Mouse (Mus musculus) lung, embryonic 16.5 days (tissue): ENCODE results near the gene Cdc34b. TPM values are rescaled to one million over a fixed set of nuclear protein-coding genes. Genes with fewer than 3 reads are reported as not detected.

Experiments used
- ATAC-seq: fragments of 200-750 bp; cut with Nextera tagmentation; 2 replicates; pipeline ENCODE4 v1.8.0; 2017; ENCODE audit warnings: low read depth, mild to moderate bottlenecking, moderate library complexity
- H3K27ac ChIP-seq: fragments of 300-500 bp; sonication (generic); 2 replicates; pipeline ENCODE4 v1.5.1; 2014; ENCODE audit warnings: mild to moderate bottlenecking, control low read depth, low read length
- H3K27me3 ChIP-seq: fragments of 300-500 bp; sonication (generic); 2 replicates; pipeline ENCODE4 v1.6.1; 2014; ENCODE audit warnings: low read depth, low read length, mixed read lengths; ENCODE audit not compliant: control insufficient read depth, insufficient read depth
- H3K36me3 ChIP-seq: fragments of 300-500 bp; sonication (generic); 2 replicates; pipeline ENCODE4 v1.6.1; 2014; ENCODE audit warnings: low read length; ENCODE audit not compliant: control insufficient read depth, insufficient read depth
- H3K4me1 ChIP-seq: fragments of 300-500 bp; sonication (generic); replicated peaks from 2 replicates; pipeline ENCODE4 v1.6.1; 2014; ENCODE audit warnings: low read length, mixed read lengths; ENCODE audit not compliant: control insufficient read depth, insufficient read depth
- H3K4me2 ChIP-seq: fragments of 300-500 bp; sonication (generic); 2 replicates; pipeline ENCODE4 v1.6.1; 2014; ENCODE audit warnings: low read depth, low read length, control low read depth
- H3K4me3 ChIP-seq: fragments of 300-500 bp; sonication (generic); 2 replicates; pipeline ENCODE4 v1.5.1; 2014; ENCODE audit warnings: mild to moderate bottlenecking, low read length, control low read depth
- H3K9ac ChIP-seq: fragments of 300-500 bp; sonication (generic); 2 replicates; pipeline ENCODE4 v1.6.1; 2014; ENCODE audit warnings: low read length, control low read depth
- H3K9me3 ChIP-seq: fragments of 300-500 bp; sonication (generic); 2 replicates; pipeline ENCODE4 v1.6.1; 2016; ENCODE audit warnings: low read length; ENCODE audit not compliant: control insufficient read depth
- WGBS: fragments of 180-500 bp; shearing (Covaris S2); extraction: QIAGEN DNeasy Blood & Tissue Kit; methylation state at CpG from one replicate; pipeline ENCODE4 v1.1.7; 2014; 5-methylcytosine and 5-hydroxymethylcytosine counted together
- polyA plus RNA-seq: library from polyadenylated mRNA; unstranded; fragments of >200 nt; fragmentation: Nextera tagmentation; extraction: Ambion mirVana; gene quantifications from 2 replicates; pipeline ENCODE4 v1.2.1, GENCODE M21; 2015

Cdc34b gene
- polyA plus RNA-seq, 1 experiment from 2014 or later: 0.46 TPM

DNA sequence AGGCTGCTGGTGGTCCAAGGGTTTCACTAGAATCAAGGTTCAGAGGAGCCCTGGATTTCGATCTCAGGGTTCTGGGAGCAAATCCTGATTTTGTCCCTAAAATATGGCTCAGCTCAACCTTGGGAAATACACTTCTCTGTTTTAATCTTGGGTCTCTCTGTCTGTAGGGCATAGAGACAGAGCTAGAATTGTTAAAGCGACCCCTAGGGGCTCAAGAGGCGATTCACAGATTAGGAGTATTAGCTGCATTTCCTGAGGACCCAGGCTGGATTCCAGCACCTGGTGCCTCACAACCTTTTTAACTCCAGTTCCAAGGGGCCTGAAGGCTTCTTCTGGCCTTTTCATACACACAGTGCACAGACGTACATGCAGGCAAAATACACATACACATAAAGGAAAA, 12.0 kb upstream of the Cdc34b start:
- Histone ChIP-seq H3K4me3 (no peak overlapping the region), H3K27me3 (no peaks in the 10 kb centered on the region), H3K27ac (no peak overlapping the region), H3K9ac (no peak overlapping the region), H3K9me3 (no peaks in the 10 kb centered on the region), H3K4me2 (no peak overlapping the region), H3K4me1 (no peaks in the 10 kb centered on the region), H3K36me3 (no peaks in the 10 kb centered on the region)
- no peak for ATAC-seq
- whole genome bisulfite sequencing: 30% methylated on average over 4 of the region's 4 CpGs

DNA sequence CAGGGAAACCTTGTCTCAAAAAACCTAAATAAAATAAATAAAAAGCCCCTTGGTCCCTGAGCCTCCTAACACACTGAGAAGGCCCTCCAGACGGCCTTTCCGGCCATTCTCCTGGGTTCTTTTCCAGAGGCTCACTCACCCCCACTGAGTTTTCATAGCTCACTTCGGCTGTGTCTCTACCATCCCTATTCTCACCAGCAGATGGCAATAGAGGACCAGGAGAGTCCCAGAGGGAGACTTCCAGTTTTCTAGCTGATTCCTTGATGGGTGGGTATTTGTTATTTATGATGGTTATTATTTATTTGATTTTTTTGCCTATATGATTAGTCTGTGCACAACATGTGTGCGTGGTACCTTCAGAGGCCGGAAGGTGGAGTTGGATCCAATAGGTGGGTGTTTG, 11.3 kb upstream of the Cdc34b start:
- H3K9ac ChIP-seq: no peak overlapping the region
- 20% methylated on average over 5 of the region's 5 CpGs for WGBS
- H3K4me3 ChIP-seq: no peak overlapping the region
- no peaks in the 10 kb centered on the region for H3K36me3 ChIP-seq
- H3K4me2 ChIP-seq: no peak overlapping the region
- no peaks in the 10 kb centered on the region for H3K9me3 ChIP-seq
- H3K27ac ChIP-seq: no peak overlapping the region
- H3K27me3 ChIP-seq: no peaks in the 10 kb centered on the region
- H3K4me1 ChIP-seq: no peaks in the 10 kb centered on the region
- ATAC-seq: peak; percentile 36; the same call in 1 of the 2 replicates

GRCm38 (mm10) chr11:94731229-94731628, 10.4 kb upstream of the Cdc34b start:
- no peak for ATAC-seq
- H3K27ac ChIP-seq: no peak overlapping the region
- no peaks in the 10 kb centered on the region for H3K36me3 ChIP-seq
- H3K9me3 ChIP-seq: no peaks in the 10 kb centered on the region
- H3K9ac ChIP-seq: no peak overlapping the region
- 80% methylated on average over 12 of the region's 12 CpGs for WGBS
- no peak overlapping the region for H3K4me2 ChIP-seq
- H3K27me3 ChIP-seq: no peaks in the 10 kb centered on the region
- no peak overlapping the region for H3K4me3 ChIP-seq
- H3K4me1 ChIP-seq: no peaks in the 10 kb centered on the region

DNA sequence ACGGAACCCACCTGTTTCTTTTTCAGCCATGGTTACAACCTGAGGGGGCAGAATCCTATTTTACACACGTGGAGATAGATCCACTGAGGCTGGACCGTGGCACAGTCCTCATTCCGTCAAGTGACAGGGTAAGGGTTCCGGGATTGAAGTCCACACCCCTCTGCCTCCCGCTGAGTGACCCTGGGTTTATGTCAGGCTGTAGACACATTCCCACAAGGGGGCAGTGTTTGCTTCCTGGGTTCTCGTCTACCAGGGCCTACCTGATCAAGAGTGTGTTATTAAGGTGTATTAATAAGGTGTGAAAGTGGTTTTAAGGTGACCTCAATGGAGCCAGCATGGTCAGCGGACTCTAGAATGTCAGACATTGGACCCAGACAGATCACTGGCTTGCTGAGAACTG, 8.8 kb upstream of the Cdc34b start:
- Histone ChIP-seq H3K9ac (no peak overlapping the region), H3K4me2 (no peak overlapping the region), H3K27me3 (no peaks in the 10 kb centered on the region), H3K4me3 (no peak overlapping the region), H3K27ac (no peak overlapping the region), H3K9me3 (no peaks in the 10 kb centered on the region), H3K36me3 (no peaks in the 10 kb centered on the region), H3K4me1 (no peaks in the 10 kb centered on the region)
- ATAC-seq: no peak
- WGBS: 32% methylated on average over 8 of the region's 8 CpGs

GRCm38 (mm10) chr11:94735746-94736145, 5.8 kb upstream of the Cdc34b start:
- no peak overlapping the region for H3K9ac ChIP-seq
- ATAC-seq: no peak
- H3K27me3 ChIP-seq: no peaks in the 10 kb centered on the region; the same call in 1 of the 2 replicates
- no peak overlapping the region for H3K4me3 ChIP-seq
- H3K36me3 ChIP-seq: no peaks in the 10 kb centered on the region
- H3K4me1 ChIP-seq: no peaks in the 10 kb centered on the region
- WGBS: 63% methylated on average over 2 of the region's 2 CpGs
- H3K4me2 ChIP-seq: no peak overlapping the region
- no peak overlapping the region for H3K27ac ChIP-seq
- no peaks in the 10 kb centered on the region for H3K9me3 ChIP-seq

GRCm38 (mm10) chr11:94752946-94753713, 11.5 kb downstream of the Cdc34b start:
- Histone ChIP-seq H3K4me3 (no peak overlapping the region), H3K27me3 (no peaks in the 10 kb centered on the region), H3K9me3 (no peaks in the 10 kb centered on the region), H3K4me2 (no peak overlapping the region), H3K36me3 (no peaks in the 10 kb centered on the region), H3K9ac (no peak overlapping the region), H3K4me1 (no peaks in the 10 kb centered on the region), H3K27ac (no peak overlapping the region)
- no peak for ATAC-seq
- WGBS: 32% methylated on average over 2 of the region's 2 CpGs

DNA sequence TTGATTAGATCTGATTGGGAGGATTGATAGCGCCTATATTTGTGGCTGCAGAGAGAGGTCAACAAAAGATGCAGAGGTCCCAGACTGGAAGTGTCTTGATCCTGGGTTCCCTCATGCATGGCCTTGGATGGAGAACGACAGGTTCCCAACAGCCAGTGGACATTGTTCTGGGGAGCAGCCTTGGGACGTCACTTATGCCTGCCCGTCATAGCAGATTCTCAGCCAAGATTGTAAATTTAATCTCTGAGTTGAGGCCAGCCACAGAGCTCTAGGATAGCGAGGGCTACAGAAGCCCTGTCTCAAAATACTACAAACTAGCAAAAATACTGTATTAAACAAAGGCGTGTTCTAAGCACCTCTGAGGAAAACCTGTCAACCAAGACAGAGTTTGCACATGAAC, 18.3 kb downstream of the Cdc34b start:
- H3K27me3 ChIP-seq: no peaks in the 10 kb centered on the region
- ATAC-seq: no peak
- H3K36me3 ChIP-seq: no peaks in the 10 kb centered on the region
- no peaks in the 10 kb centered on the region for H3K9me3 ChIP-seq
- WGBS: 70% methylated on average over 6 of the region's 6 CpGs
- H3K4me3 ChIP-seq: no peak overlapping the region
- H3K4me2 ChIP-seq: no peak overlapping the region
- no peak overlapping the region for H3K9ac ChIP-seq
- no peaks in the 10 kb centered on the region for H3K4me1 ChIP-seq
- no peak overlapping the region for H3K27ac ChIP-seq

GRCm38 (mm10) chr11:94760364-94760763, 18.8 kb downstream of the Cdc34b start:
- Histone ChIP-seq H3K4me1 (no peaks in the 10 kb centered on the region), H3K27ac (no peak overlapping the region), H3K9ac (no peak overlapping the region), H3K4me2 (no peak overlapping the region), H3K4me3 (no peak overlapping the region), H3K36me3 (no peaks in the 10 kb centered on the region), H3K27me3 (no peaks in the 10 kb centered on the region), H3K9me3 (no peaks in the 10 kb centered on the region)
- 61% methylated on average over 3 of the region's 3 CpGs for WGBS
- no peak for ATAC-seq

GRCm38 (mm10) chr11:94760799-94761198, 19.2 kb downstream of the Cdc34b start:
- no peaks in the 10 kb centered on the region for H3K27me3 ChIP-seq
- H3K4me3 ChIP-seq: no peak overlapping the region
- no peaks in the 10 kb centered on the region for H3K4me1 ChIP-seq
- 67% methylated on average over 7 of the region's 7 CpGs for WGBS
- no peak overlapping the region for H3K4me2 ChIP-seq
- H3K9me3 ChIP-seq: no peaks in the 10 kb centered on the region
- H3K36me3 ChIP-seq: no peaks in the 10 kb centered on the region
- H3K27ac ChIP-seq: no peak overlapping the region
- H3K9ac ChIP-seq: no peak overlapping the region
- no peak for ATAC-seq
